Mouse (Mus musculus): ENCODE results near the gene Lrp1.
A peak's percentile ranks its signal among the peaks of the same experiment; 100 is the strongest.

Gene Lrp1

DNA sequence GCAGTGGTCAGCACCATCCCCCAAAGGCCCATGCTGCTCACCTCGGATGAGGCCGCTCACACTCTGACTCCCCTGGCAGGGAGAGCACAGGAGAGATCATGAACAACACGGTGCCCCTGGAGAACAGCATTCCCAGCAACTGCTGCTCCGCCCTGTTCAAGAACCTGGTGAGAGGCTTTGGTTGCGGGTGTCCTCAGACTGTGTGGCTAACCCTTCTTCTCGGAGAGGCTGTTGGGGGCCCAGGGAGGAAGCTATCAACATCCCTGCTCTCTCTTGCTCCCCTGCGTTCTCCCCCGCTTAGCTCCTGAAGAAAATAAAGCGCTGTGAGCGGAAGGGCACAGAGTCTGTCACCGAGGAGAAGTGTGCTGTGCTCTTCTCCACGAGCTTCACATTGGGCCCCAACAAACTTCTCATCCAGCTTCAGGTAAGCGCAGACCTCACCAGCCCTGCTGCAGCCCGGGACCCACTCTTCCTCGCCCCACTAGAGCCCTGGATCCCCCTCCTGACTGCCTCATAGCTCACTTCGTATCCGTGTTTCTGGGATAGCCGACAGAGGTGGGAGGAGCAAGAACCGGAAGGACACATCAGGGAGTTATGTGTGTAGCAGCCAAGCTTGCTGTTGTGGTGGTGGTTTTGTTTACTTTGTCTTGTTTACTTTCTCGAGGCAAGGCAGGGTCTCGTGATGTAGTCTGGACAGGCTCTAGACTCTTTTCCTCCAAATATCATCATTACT is 32.1 kb upstream of the Lrp1 start:
- no peak for DNase-seq (ENCODE audit: low spot score in 2 of 2)

DNA sequence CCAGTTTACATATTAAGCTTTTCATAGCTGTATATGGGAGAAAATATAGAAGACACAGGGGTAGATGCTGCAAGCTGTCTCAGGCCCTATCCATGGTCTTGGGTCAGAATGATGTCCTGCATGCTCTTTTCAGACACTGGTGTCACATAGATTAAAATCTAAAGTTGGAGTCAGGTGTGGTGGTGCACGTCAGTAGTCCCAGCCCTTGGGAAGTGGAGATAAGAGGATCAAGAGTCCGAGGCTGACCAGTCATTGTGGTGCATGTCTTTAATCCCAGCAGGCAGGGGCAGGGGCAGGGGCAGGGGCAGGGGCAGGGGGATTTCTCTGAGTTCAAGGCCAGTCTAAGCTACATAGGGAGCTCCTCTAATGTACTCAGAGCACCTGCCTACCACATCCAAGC is 24.8 kb upstream of the Lrp1 start:
- no peak for DNase-seq (ENCODE audit: low spot score in 2 of 2)

DNA sequence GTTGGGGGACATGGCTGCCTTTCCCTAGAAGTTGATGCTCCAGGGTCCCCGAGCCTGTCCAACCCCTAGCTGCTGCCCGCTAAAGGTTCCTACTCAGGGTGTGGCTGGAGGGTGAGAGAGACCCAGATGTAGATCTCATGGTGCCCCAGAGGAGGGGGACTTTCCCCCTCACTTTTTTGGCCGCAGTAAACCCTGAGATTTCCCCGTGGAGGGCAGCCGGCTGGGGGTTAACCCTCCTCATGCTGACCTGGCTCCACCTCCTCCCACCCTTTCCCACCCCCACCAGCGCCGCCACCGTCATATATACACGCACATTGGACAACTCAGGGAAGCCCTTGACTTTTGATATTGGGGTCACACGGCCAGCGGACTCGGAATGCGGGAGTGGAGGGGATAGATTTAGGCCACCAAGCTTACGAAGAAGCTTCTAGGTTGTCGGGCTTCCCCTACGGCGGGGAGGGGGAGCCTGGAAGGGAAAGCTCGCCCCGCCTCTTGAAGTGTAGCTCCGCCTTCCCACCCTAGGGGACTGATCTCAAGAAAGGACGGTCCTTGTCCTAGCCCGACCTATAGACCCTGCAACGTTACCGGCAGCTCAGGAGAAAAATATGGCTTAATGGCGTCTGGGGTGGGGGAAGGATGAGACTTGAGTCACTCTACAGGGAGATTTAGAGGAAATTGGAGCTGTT is 22.7 kb upstream of the Lrp1 start:
- DNase-seq (ENCODE audit: low spot score in 2 of 2), result peak in 1 of 2 experiments; percentile 84

DNA sequence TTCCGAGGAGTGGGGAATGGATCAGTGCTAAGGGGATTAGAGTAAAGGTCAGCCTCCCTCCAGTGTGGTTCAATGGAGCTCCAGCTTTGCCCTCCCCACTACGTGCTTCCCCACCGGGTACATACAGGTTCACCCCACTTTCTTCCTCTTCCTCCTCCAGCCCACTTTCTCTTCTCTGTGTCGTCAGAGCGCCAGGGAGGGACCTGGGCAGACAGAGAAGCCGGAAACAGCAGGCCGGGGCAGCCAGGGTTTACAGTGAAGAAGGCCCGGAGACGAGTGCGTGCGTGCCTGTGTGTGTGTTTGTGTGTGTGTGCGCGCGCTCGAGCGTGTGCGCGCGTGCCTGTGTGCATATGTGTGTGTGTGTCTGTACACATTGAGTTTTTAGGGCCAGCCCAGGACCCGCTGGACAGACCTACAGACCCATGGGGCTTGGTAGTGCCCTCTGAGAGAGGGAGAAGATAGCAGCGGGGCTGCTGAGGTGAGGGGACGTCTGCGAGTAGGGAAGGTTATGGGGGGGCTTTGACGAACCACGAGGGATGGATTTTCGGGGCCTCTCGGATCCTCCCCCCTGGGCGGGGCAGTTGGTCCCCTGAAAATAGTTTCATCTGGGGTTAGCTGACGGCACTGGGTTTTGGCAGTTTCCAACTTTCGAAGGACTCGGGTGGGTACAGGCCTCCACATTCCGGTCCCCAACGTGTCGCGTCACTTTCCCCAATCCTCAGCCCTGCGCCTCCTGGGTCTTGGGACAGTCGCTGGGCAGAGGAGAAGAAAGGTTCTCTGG is 22.0 kb upstream of the Lrp1 start, which contains the start of gene Stat6:
Gene Stat6 (plus strand): TSS at position 215 of the 781 bp plus-strand sequence.
- peak; percentile 67 to 82 for DNase-seq (ENCODE audit: low spot score in 2 of 2)

DNA sequence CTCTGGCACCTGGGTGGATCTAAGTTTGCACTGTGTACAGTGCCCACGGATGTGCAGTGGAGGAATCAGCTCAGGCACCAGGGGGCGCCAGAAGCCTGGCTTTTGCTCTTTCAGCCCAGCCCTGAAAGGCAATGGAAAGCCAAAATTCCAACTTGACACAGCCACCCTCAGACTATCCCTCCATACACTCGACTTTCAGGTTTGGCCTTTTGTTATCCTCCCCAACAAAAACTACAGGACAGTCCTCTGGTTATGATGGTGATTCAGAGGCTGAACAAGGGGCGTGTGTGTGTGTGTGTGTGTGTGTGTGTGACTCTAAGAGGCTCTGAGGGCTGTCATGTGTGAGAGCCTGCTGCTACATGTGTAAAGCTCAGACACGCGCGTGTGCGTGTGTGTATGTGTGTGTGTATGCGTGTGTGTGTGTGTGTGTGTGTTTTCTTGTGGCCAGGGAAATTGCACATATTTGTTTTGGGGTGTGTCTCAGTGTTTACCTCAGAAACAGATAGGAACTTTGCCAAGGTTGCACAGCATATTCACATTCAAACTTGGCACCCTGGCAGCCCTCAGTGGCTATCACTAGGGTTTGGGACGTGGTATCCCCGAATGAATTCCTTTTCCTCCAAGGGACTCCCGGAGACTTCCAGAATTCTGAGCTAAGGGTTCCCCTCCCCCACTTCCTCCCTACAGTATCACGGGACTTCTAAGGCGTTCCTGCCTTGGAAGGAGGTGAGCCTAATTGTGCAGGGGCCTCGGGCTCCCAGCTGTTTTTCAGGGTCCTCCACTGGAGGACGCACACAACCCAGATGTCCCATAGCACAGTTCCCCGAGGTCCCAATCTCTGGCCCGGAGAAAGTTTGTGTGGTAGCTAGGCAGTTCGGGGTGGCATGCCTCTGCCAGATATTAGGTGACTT is 21.2 kb upstream of the Lrp1 start:
- peak; percentile 74 to 83 for DNase-seq (ENCODE audit: low spot score in 2 of 2)

DNA sequence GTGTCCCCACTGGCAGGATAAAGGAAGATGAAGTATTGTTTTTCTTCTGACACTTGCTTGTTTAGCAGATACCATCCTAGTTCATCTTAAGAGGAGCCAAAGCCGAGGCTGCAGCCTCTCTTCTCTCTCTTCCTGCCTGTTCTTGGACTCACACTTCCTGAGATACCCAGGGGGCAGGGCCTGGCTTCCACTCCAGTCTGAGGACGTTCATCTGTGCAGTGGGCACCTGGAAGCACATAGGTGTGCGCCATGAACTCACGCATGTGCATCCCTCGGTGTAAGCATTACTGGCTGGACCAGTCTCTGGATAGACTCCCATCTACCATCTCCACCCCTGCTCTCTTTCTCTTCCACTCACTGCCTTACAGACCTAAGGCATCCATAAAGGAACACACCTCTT is 19.5 kb upstream of the Lrp1 start:
- no peak for DNase-seq (ENCODE audit: low spot score in 2 of 2)

DNA sequence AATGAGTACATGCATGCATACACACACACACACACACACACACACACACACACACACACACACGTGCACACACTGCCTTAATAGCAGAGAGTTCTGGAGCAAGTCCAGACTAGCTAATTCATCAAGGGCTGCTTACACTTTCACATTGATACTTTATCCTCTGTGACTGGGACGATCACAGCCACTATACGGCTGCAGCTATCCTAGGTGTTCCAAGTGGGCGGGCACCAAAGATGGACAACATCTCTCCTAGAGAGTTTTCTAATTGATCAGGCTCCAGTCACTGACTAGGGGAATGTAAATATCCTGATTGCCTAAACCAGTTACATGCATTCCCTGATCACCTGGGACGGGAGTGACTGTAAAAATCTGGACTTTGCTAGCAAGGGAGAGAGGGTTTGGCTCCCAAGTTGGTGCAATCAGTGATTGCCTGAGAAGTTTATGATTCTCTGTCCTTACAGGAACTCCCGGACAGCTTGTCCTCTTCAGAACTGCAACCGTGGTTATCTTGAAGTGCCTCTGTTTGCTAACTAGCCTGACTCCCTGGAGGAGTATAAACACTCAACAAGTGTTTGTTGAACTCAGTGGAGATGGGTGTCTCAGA is 11.8 kb upstream of the Lrp1 start:
- DNase-seq (ENCODE audit: low spot score in 2 of 2), result no peak

DNA sequence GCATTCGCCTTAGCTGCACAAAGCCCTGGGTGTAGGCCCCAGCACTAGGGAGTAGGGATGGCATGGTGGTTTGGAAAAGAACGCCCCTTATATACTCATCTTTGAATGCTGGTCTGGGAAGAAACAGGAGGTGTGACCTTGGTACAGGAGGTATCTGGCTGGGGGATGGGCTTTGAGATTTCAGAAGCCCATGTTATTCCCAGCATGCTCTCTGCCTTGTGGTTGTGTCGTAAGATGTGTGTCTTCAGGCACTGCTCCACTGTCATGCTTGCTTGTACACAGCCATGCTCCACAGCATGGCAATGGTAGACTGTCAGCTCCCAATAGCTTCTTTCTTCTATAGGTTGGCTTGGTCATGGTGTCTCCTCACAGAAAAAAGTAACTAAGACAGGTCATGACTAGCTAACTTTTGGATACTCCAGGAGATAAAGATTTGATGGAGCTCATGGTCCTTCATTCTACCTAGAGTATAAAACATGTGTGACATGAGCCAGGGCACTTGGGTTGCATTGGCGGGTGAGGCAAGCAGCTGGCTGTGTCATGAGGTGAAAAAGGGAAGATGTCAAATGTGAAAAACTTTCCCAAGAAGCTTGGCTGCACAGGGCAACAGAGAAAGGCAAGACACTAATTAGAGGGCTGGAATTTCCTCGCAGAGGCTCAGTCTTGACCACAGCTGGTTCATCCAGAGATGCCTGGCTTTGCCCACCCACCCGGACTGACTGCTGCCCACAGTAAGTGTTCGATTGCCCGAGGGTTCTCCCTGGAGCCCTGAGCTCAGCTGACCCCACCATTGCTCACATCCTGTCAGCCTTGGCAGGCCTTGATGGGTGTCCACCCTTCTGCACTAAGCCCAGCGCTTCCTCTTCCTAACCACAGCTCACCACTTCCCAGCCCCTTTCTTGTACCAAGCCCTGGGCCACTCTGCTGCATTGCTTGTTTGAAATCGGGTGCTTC is 10.6 kb upstream of the Lrp1 start:
- DNase-seq (ENCODE audit: low spot score in 2 of 2), result no peak

DNA sequence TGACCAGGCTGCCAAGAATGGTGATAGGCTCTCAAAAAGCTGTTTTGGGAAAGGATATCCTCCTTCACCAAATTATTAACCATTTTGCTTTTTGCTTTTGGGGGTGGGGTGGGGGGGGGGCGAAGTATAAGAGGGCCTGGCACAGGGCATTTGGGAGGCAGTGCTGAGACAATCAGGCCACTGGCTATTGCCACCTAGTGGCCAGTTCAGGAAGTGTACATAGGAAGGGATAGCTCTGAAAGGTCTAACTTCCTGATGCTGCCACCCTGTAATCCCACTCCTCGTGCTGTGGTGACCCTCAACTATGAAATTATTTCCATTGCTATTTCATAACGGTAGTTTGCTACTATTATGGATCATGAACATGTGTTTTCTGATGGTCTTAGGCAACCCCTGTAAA is 5.5 kb upstream of the Lrp1 start:
- no peak for DNase-seq (ENCODE audit: low spot score in 2 of 2)

DNA sequence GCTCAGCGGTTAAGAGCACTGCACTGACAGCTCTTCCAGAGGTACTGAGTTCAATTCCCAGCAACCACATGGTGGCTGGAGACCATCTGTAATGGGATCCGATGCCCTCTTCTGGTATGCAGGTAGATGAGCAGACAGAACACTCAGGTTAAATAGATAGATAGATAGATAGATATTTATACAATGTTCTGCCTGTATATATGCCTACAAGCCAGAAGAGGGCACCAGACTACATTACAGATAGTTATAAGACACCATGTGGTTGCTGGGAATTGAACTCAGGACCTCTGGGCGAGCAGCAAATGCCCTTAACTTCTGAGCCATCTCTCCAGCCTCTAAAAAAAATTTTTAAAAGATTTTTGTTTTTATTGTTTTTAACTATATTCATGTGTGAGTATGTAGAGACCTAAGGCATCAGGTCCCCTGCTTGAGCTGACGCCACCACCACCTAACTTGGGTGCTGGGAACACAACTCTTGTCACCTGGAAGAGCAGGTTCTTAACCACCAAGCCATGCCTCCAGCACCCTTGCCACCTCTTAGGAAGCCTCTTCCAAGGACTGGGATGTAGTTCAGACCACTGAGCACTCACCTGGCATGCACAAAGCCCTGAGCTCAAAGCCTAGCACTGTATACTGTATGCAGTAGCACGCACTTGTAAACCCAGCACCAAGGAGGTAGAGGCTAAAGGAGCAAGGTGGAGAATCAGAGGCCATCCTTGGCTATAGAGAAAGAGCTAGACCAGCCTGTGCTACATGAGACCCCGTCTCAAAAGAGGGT is 2.7 kb upstream of the Lrp1 start:
- no peak for DNase-seq (ENCODE audit: low spot score in 2 of 2)

DNA sequence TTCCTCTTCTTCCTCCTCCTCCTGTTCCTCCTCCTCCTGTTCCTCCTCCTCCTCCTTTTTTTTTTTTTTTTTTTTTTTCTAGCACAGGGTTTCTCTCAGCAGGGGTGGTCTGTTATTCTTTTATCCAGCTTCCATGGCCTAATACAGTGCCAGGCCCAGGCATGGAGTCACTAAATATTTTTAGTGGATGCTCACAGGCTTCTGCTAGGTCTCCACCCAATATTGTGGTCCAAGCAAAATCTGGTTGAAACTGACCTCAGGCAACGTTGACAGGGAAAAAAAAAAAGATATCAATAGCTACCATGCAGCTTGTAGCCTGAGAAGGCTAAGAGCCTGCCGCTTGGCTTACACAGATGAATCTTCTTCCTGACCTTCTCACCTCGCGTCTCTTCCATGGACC is 1.7 kb upstream of the Lrp1 start:
- DNase-seq (ENCODE audit: low spot score in 2 of 2), result no peak

DNA sequence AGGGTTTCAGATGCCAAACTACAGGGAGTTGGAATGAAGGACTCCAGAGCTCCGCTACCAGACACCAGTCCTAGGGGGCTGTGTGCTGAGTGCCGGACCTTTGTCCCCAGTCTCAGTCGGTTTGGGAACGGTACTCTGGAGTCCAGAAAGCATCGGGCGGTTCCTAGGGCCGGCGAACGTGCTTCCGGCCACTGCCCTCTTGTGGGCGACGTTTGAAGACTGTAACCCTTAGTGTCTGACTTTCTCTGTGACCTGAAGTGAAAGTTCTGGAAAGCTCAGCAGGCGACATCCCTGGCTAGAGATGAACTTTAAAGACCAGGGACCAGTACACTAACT is 1.1 kb upstream of the Lrp1 start:
- peak; percentile 74 to 81 for DNase-seq (ENCODE audit: low spot score in 2 of 2)

DNA sequence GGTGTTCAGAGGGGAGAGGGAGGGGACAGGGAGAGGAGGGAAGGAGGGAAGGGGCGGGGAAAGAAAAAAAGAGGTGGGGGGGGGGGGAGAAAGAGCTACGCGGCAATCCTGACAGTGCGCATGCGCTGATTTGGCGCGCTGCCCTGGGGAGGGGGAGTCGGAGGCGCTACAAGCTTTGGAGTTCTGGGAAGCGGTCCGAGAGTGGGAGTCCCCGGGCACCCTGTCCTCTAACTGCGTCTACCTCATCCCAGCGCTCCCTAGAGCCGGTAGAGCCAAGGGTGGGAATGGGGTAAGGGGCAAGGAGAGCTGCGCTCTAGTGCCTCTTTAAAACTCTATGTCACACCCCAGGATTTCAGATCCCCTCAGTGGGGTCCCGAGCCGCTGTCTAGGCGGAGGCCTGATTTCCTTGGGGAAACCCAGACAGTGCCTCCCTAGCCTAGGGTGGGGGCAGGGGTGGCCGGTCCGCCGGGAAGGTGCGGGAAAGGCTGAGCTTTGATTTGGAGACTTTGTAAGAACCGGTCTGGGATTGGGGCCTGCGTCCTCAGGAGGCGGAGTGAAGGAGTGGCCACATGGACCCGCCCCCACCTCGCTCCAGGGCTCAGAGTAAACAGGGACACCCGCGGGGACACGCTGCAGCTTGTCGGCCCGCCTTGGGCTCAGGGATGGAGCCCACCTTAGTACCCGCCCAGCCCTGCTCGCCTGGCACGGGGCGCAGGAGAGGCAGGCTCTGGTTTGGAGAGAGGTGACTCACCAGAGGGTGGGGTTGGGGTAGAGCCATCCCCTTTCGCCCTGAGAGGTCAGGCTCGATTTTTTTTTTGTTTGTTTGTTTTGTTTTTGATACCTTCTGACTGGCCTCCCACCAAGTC is 476 bp upstream of the Lrp1 start:
- peak; percentile 92 to 96 for DNase-seq (ENCODE audit: low spot score in 2 of 2)

DNA sequence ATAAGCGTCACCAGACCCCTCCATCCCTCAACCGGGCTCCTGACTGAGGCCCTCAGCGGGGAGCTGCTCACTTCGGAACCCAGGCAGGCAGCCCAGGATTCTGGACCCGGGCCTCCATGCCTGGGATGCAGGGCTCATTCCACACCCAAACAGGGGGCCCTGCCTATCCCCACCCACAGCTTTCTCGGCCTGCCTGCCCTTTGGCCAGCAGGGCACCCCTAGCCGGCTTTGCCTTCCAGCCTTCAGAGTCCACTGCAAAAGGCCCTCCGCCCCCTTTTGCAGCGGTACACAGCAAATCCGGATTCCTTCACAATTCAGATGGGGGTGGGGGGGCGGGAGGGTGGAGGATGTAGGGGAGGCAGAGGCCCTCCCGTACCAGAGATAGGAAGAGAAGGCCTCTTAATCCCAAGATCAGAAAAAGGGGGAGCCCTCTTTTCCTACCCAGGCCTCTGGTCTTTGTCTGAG is 975 bp downstream of the Lrp1 start:
- DNase-seq (ENCODE audit: low spot score in 2 of 2), result no peak

DNA sequence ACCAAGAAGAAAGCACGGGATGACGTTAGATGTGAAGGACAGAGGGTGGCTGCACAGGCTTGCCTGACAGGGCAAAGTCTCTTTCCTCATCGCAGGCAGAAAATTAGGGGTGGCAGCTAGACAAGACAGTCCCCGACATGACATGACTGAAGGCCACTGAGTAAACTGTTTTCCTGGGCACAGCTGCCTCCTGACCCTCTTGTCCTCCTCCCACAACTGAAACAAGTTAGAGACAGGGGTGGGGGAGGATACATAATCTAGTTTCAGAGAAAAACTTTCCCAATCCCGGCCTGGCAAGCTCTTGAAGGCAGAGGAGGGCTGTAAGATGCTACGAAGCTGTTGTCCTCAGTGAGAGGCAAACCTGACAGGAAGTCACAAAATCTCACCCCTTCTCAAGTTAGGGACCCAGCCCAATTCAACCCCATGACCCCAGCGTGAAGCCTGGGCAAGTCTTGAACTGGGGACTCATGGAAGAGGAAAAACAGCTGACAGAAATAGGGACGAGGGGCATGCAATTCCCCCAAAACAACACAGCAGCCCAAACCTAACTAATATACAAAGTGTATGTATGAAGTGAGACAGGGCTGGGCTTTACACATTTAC is 1.7 kb downstream of the Lrp1 start:
- no peak for DNase-seq (ENCODE audit: low spot score in 2 of 2)

DNA sequence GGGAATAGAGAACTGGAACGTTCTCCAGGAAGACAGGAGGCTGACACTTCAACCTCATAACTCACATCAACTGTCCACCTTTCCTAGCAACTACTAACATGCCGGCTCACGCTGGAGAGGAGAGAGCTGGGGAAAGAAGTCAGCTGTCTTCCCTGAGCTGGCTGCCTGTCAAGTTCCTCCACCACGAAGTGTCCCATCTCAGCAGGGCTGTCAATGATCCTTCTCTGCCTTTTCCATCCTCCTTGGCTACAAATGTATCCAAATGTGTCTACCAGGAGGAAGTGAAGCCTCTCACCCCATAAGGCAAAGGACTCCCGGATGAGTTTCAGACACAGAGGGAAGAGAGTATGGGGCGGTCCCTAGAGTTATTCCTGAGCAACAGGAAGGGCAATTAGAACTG is 2.8 kb downstream of the Lrp1 start:
- DNase-seq (ENCODE audit: low spot score in 2 of 2), result no peak

DNA sequence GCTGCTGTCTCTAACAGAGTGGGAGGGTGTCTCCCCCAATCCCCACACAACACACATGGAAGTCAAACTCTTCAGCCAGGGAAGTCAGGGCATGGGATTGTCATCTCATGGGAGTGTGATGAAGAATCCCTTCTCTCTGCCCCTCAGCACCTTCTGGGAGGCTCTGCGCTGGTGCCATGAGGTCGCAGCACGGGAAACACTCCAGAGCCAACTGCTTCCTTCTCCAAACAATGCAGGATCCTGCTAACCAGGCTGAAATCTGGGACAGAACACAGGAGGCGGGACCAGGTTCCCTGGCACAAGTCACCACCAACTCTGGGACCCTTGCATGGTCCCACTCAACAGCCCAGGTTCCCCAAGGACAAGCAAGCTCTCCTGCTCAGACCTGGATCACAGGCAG is 3.7 kb downstream of the Lrp1 start:
- no peak for DNase-seq (ENCODE audit: low spot score in 2 of 2)

DNA sequence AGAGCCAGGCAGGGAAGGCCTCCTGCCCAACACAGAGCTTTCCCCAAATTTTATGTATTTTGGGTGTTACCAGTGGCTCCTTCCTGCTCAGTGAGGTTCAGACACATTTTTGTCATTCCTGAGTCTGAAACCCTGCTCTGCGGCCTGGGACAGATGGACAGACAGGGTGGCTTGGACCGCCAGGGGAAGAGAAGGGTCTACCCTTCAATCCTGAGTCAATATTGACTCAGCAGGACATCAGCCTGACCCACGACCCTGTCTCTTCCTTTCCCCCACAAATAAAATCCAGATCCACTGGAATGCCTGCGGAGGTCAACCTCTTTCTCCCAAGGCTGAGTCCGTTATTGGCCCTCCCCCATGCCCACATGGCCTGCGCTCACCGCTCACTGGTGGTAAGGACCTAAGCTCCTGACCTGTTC is 4.7 kb downstream of the Lrp1 start:
- DNase-seq (ENCODE audit: low spot score in 2 of 2), result no peak

Data from urinary bladder, adult 18-20 months (tissue).